Mouse (Mus musculus) kidney, embryonic 16.5 days (tissue): ENCODE data around the gene Ncoa3. TPM values are rescaled to one million over a fixed set of nuclear protein-coding genes. Genes with fewer than 3 reads are reported as not detected.

Experiments
- ATAC-seq: fragments of 200-750 bp; cut with Nextera tagmentation; 2 replicates; pipeline ENCODE4 v1.8.0; 2017; ENCODE audit warnings: moderate TSS enrichment; ENCODE audit not compliant: low FRiP score, low TSS enrichment
- H3K27ac ChIP-seq: fragments of 300-500 bp; sonication (generic); 2 replicates; pipeline ENCODE4 v1.5.1; 2014; ENCODE audit warnings: low read length
- H3K27me3 ChIP-seq: fragments of 300-500 bp; sonication (generic); 2 replicates; pipeline ENCODE4 v1.6.1; 2014; ENCODE audit warnings: low read length, control low read depth, mixed read lengths; ENCODE audit not compliant: insufficient read depth
- H3K36me3 ChIP-seq: fragments of 300-500 bp; sonication (generic); 2 replicates; pipeline ENCODE4 v1.6.1; 2014; ENCODE audit warnings: low read length, control low read depth, mixed read lengths; ENCODE audit not compliant: insufficient read depth
- H3K4me1 ChIP-seq: fragments of 300-500 bp; sonication (generic); 2 replicates; pipeline ENCODE4 v1.6.1; 2014; ENCODE audit warnings: low read length, control low read depth, mixed read lengths; ENCODE audit not compliant: insufficient read depth
- H3K4me2 ChIP-seq: fragments of 300-500 bp; sonication (generic); replicated peaks from 2 replicates; pipeline ENCODE4 v1.6.1; 2014; ENCODE audit warnings: low read depth, low read length
- H3K4me3 ChIP-seq: fragments of 300-500 bp; sonication (generic); 2 replicates; pipeline ENCODE4 v1.5.1; 2014; ENCODE audit warnings: mild to moderate bottlenecking, low read length
- H3K9ac ChIP-seq: fragments of 300-500 bp; sonication (generic); replicated peaks from 2 replicates; pipeline ENCODE4 v1.6.1; 2014; ENCODE audit warnings: low read length
- H3K9me3 ChIP-seq: fragments of 300-500 bp; sonication (generic); 2 replicates; pipeline ENCODE4 v1.6.1; 2016; ENCODE audit warnings: low read length, control low read depth
- WGBS: fragments of 180-500 bp; shearing (Covaris S2); extraction: QIAGEN DNeasy Blood & Tissue Kit; methylation state at CpG from one replicate; pipeline ENCODE4 v1.1.7; 2014; 5-methylcytosine and 5-hydroxymethylcytosine counted together
- polyA plus RNA-seq: library from polyadenylated mRNA; unstranded; fragments of >200 nt; fragmentation: Nextera tagmentation; extraction: Ambion mirVana; gene quantifications from 2 replicates; pipeline ENCODE4 v1.2.1, GENCODE M21; 2015

The Ncoa3 gene
- polyA plus RNA-seq, 1 experiment from 2014 or later, result 19.1 TPM

- no peak overlapping the region; the same call in 1 of the 2 replicates for H3K9ac ChIP-seq
- no peaks in the 10 kb centered on the region for H3K27me3 ChIP-seq
- H3K4me3 ChIP-seq, result no peak overlapping the region
- H3K27ac ChIP-seq, result peak overlapping the region; percentile 34; the same call in 1 of the 2 replicates
- no peaks in the 10 kb centered on the region for H3K9me3 ChIP-seq
- H3K36me3 ChIP-seq, result no peaks in the 10 kb centered on the region
- 53% methylated on average over 8 of the region's 8 CpGs for WGBS
- H3K4me1 ChIP-seq, result peaks cover 5% of the 10 kb centered on the region
- ATAC-seq, result no peak
- H3K4me2 ChIP-seq, result no peak overlapping the region
These were observed 23.0 kb upstream of the Ncoa3 start for GRCm38 (mm10) chr2:165969391-165969790.

- H3K4me2 ChIP-seq, result no peak overlapping the region
- 71% methylated on average over 13 of the region's 13 CpGs for WGBS
- peaks cover 5% of the 10 kb centered on the region for H3K4me1 ChIP-seq
- no peak overlapping the region for H3K27ac ChIP-seq
- no peaks in the 10 kb centered on the region for H3K9me3 ChIP-seq
- no peak for ATAC-seq
- no peak overlapping the region for H3K9ac ChIP-seq
- H3K27me3 ChIP-seq, result no peaks in the 10 kb centered on the region
- H3K4me3 ChIP-seq, result no peak overlapping the region
- no peaks in the 10 kb centered on the region for H3K36me3 ChIP-seq
These were observed 22.5 kb upstream of the Ncoa3 start for GRCm38 (mm10) chr2:165969961-165970360.

GRCm38 (mm10) chr2:165970767-165971166 lies 21.7 kb upstream of the Ncoa3 start:
- Histone ChIP-seq H3K27ac (no peak overlapping the region), H3K9me3 (no peaks in the 10 kb centered on the region), H3K27me3 (no peaks in the 10 kb centered on the region), H3K9ac (no peak overlapping the region), H3K36me3 (no peaks in the 10 kb centered on the region), H3K4me1 (peaks cover 5% of the 10 kb centered on the region), H3K4me3 (no peak overlapping the region), H3K4me2 (no peak overlapping the region)
- WGBS, result 89% methylated on average over 7 of the region's 7 CpGs
- ATAC-seq, result no peak

GRCm38 (mm10) chr2:165974383-165974782 lies 18.1 kb upstream of the Ncoa3 start:
- Histone ChIP-seq H3K27ac (no peak overlapping the region), H3K9me3 (peaks cover 5% of the 10 kb centered on the region; the same call in 1 of the 2 replicates), H3K36me3 (no peaks in the 10 kb centered on the region), H3K27me3 (no peaks in the 10 kb centered on the region), H3K4me1 (no peaks in the 10 kb centered on the region), H3K4me3 (no peak overlapping the region), H3K4me2 (no peak overlapping the region), H3K9ac (no peak overlapping the region)
- WGBS, result 100% methylated on average over 1 of the region's 1 CpGs
- ATAC-seq, result no peak

- no peaks in the 10 kb centered on the region for H3K4me1 ChIP-seq
- no peak overlapping the region for H3K27ac ChIP-seq
- H3K36me3 ChIP-seq, result no peaks in the 10 kb centered on the region
- H3K4me3 ChIP-seq, result no peak overlapping the region
- 78% methylated on average over 3 of the region's 3 CpGs for WGBS
- no peak for ATAC-seq
- H3K9ac ChIP-seq, result no peak overlapping the region
- peaks cover 5% of the 10 kb centered on the region; the same call in 1 of the 2 replicates for H3K9me3 ChIP-seq
- H3K4me2 ChIP-seq, result no peak overlapping the region
- no peaks in the 10 kb centered on the region for H3K27me3 ChIP-seq
These were observed 16.2 kb upstream of the Ncoa3 start for GRCm38 (mm10) chr2:165976186-165976585.

- Histone ChIP-seq H3K36me3 (no peaks in the 10 kb centered on the region), H3K9me3 (peaks cover 5% of the 10 kb centered on the region; the same call in 1 of the 2 replicates), H3K4me1 (no peaks in the 10 kb centered on the region; the same call in 1 of the 2 replicates), H3K27ac (no peak overlapping the region), H3K27me3 (no peaks in the 10 kb centered on the region), H3K4me3 (no peak overlapping the region), H3K4me2 (no peak overlapping the region), H3K9ac (no peak overlapping the region)
- WGBS, result 68% methylated on average over 5 of the region's 5 CpGs
- ATAC-seq, result no peak
These were observed 15.6 kb upstream of the Ncoa3 start for GRCm38 (mm10) chr2:165976874-165977273.

GRCm38 (mm10) chr2:165978119-165978518 lies 14.3 kb upstream of the Ncoa3 start:
- 92% methylated on average over 1 of the region's 1 CpGs for WGBS
- H3K27ac ChIP-seq, result no peak overlapping the region
- no peak overlapping the region for H3K4me2 ChIP-seq
- no peaks in the 10 kb centered on the region for H3K27me3 ChIP-seq
- no peaks in the 10 kb centered on the region for H3K36me3 ChIP-seq
- H3K4me3 ChIP-seq, result no peak overlapping the region
- peaks cover 8% of the 10 kb centered on the region for H3K4me1 ChIP-seq
- H3K9ac ChIP-seq, result no peak overlapping the region
- ATAC-seq, result no peak
- peaks cover 5% of the 10 kb centered on the region; the same call in 1 of the 2 replicates for H3K9me3 ChIP-seq

- no peak overlapping the region for H3K4me2 ChIP-seq
- 0 out of 2 replicates have a peak overlapping the region, but pooled peaks have one; percentile 11 for H3K27ac ChIP-seq
- no peaks in the 10 kb centered on the region for H3K36me3 ChIP-seq
- WGBS, result 48% methylated on average over 6 of the region's 6 CpGs
- peaks cover 5% of the 10 kb centered on the region; the same call in 1 of the 2 replicates for H3K9me3 ChIP-seq
- H3K4me3 ChIP-seq, result no peak overlapping the region
- peaks cover 13% of the 10 kb centered on the region for H3K4me1 ChIP-seq
- no peak for ATAC-seq
- no peak overlapping the region for H3K9ac ChIP-seq
- no peaks in the 10 kb centered on the region for H3K27me3 ChIP-seq
These were observed 11.0 kb upstream of the Ncoa3 start for GRCm38 (mm10) chr2:165981248-165981977.

GRCm38 (mm10) chr2:165982512-165983389 lies 9.7 kb upstream of the Ncoa3 start:
- Histone ChIP-seq H3K4me2 (no peak overlapping the region), H3K4me3 (no peak overlapping the region), H3K27ac (peak overlapping the region; percentile 80), H3K9me3 (peaks cover 5% of the 10 kb centered on the region; the same call in 1 of the 2 replicates), H3K36me3 (no peaks in the 10 kb centered on the region), H3K4me1 (peaks cover 16% of the 10 kb centered on the region), H3K9ac (0 out of 2 replicates have a peak overlapping the region, but pooled peaks have one; percentile 27), H3K27me3 (no peaks in the 10 kb centered on the region)
- ATAC-seq, result peak; percentile 72
- WGBS, result 36% methylated on average over 16 of the region's 16 CpGs
